Mouse (Mus musculus) testis, adult 2 months (tissue): ENCODE measurements around the gene Sytl2.

Experiments used
- CTCF ChIP-seq: fragments of 200-500 bp; IDR thresholded peaks from 2 replicates; pipeline ENCODE4 v1.5.1; 2012; ENCODE audit warnings: low read depth, mild to moderate bottlenecking, inconsistent platforms, low read length, moderate library complexity; ENCODE audit not compliant: control insufficient read depth, insufficient read depth, insufficient replicate concordance
- POLR2A ChIP-seq: fragments of 200-500 bp; IDR thresholded peaks from 2 replicates; pipeline ENCODE4 v1.6.1; 2012; ENCODE audit warnings: low read depth, mild to moderate bottlenecking, inconsistent platforms, low read length, moderate library complexity; ENCODE audit not compliant: control insufficient read depth

GRCm38 (mm10) chr7:90347779-90348437, 45.9 kb downstream of the Sytl2 start:
- TF ChIP-seq CTCF (no peak), POLR2A (no peak)
